Mouse (Mus musculus): ENCODE measurements around the gene Cth. TPM values are rescaled to one million over a fixed set of nuclear protein-coding genes. Genes with fewer than 3 reads are reported as not detected.

Gene Cth
- polyA plus RNA-seq (2012; ENCODE audit: insufficient read depth, insufficient read length, low replicate concordance, missing spikeins), result not detected in 2 replicates

GRCm38 (mm10) chr3:157924692-157925328 is at the start of gene Cth:
Gene Cth (minus strand): TSS chr3:157925077.
- TF ChIP-seq CTCF (IDR thresholded peaks at IDR 0.05; ENCODE audit: insufficient read depth, low read depth, low read length) (no peak), POLR2A (IDR thresholded peaks at IDR 0.05; ENCODE audit: insufficient read depth, low read depth, low read length) (0 out of 2 replicates have a peak, but pooled peaks have one; percentile 19)
- under 1% methylated on average over 30 of the region's 30 CpGs for WGBS

GRCm38 (mm10) chr3:157973236-157973635 is 48.4 kb upstream of the Cth start:
- Histone ChIP-seq H3K4me3 (ENCODE audit: insufficient read depth, low read depth, low read length) (no peak overlapping the region), H3K4me1 (ENCODE audit: control insufficient read depth, insufficient read depth, low read length) (no peaks in the 10 kb centered on the region), H3K27ac (ENCODE audit: insufficient read depth, low read depth, low read length) (no peak overlapping the region)
- 99% methylated on average over 2 of the region's 2 CpGs for WGBS
- no peak for TF ChIP-seq POLR2A (IDR thresholded peaks at IDR 0.05; ENCODE audit: insufficient read depth, low read depth, low read length)
- TF ChIP-seq CTCF (IDR thresholded peaks at IDR 0.05; ENCODE audit: insufficient read depth, low read depth, low read length), result no peak

More at GRCm38 (mm10) chr3:157924692-157925328, at the start of gene Cth:
- no peak within 1 kb of the TSS for H3K27ac ChIP-seq (ENCODE audit: insufficient read depth, low read depth, low read length)
- peak within 1 kb of the TSS; percentile 51 for H3K4me3 ChIP-seq (ENCODE audit: insufficient read depth, low read depth, low read length)
- peaks cover 6% of the 10 kb centered on the region for H3K4me1 ChIP-seq (ENCODE audit: control insufficient read depth, insufficient read depth, low read length)

DNA sequence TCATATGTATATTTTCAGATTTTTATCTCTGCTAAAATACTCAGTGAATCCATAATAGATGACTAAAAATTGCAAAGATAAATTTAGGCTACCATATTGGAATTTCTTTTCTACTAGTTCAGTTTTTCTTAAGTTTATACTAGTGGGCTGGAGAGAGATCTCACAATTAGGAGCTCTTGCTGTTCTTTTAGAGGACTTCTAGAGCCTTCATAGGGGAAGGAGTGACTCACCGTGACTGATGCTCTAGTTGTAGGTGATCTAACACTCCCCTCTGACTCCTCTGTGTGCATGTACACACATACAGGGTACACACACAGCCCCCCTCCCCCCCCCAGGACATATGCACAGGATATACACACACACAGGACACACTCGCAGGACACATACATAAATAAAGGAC is 46.3 kb upstream of the Cth start:
- no peak overlapping the region for H3K27ac ChIP-seq (ENCODE audit: insufficient read depth, low read depth, low read length)
- H3K4me3 ChIP-seq (ENCODE audit: insufficient read depth, low read depth, low read length), result no peak overlapping the region
- WGBS, result 81% methylated on average over 2 of the region's 2 CpGs
- TF ChIP-seq CTCF (IDR thresholded peaks at IDR 0.05; ENCODE audit: insufficient read depth, low read depth, low read length) (no peak), POLR2A (IDR thresholded peaks at IDR 0.05; ENCODE audit: insufficient read depth, low read depth, low read length) (no peak)
- no peaks in the 10 kb centered on the region for H3K4me1 ChIP-seq (ENCODE audit: control insufficient read depth, insufficient read depth, low read length)

GRCm38 (mm10) chr3:157957320-157957719 is 32.4 kb upstream of the Cth start:
- H3K4me1 ChIP-seq (ENCODE audit: control insufficient read depth, insufficient read depth, low read length), result no peaks in the 10 kb centered on the region
- no peak overlapping the region for H3K27ac ChIP-seq (ENCODE audit: insufficient read depth, low read depth, low read length)
- no peak overlapping the region for H3K4me3 ChIP-seq (ENCODE audit: insufficient read depth, low read depth, low read length)
- no peak for TF ChIP-seq CTCF (IDR thresholded peaks at IDR 0.05; ENCODE audit: insufficient read depth, low read depth, low read length)
- no peak for TF ChIP-seq POLR2A (IDR thresholded peaks at IDR 0.05; ENCODE audit: insufficient read depth, low read depth, low read length)

- H3K27ac ChIP-seq (ENCODE audit: insufficient read depth, low read depth, low read length), result no peak overlapping the region
- 91% methylated on average over 3 of the region's 3 CpGs for WGBS
These were observed 31.3 kb upstream of the Cth start for GRCm38 (mm10) chr3:157956201-157956600.

GRCm38 (mm10) chr3:157955466-157955865 is 30.6 kb upstream of the Cth start:
- no peak overlapping the region for H3K4me3 ChIP-seq (ENCODE audit: insufficient read depth, low read depth, low read length)
- H3K4me1 ChIP-seq (ENCODE audit: control insufficient read depth, insufficient read depth, low read length), result 0 out of 2 replicates have a peak, but pooled peaks cover 2% of the 10 kb centered on the region
- TF ChIP-seq POLR2A (IDR thresholded peaks at IDR 0.05; ENCODE audit: insufficient read depth, low read depth, low read length) (no peak), CTCF (IDR thresholded peaks at IDR 0.05; ENCODE audit: insufficient read depth, low read depth, low read length) (no peak)
- 81% methylated on average over 2 of the region's 2 CpGs for WGBS
- H3K27ac ChIP-seq (ENCODE audit: insufficient read depth, low read depth, low read length), result no peak overlapping the region

More at GRCm38 (mm10) chr3:157956201-157956600, 31.3 kb upstream of the Cth start:
- no peak for TF ChIP-seq CTCF (IDR thresholded peaks at IDR 0.05; ENCODE audit: insufficient read depth, low read depth, low read length)
- TF ChIP-seq POLR2A (IDR thresholded peaks at IDR 0.05; ENCODE audit: insufficient read depth, low read depth, low read length), result no peak
- H3K4me1 ChIP-seq (ENCODE audit: control insufficient read depth, insufficient read depth, low read length), result 0 out of 2 replicates have a peak, but pooled peaks cover 2% of the 10 kb centered on the region
- no peak overlapping the region for H3K4me3 ChIP-seq (ENCODE audit: insufficient read depth, low read depth, low read length)

GRCm38 (mm10) chr3:157952716-157953115 is 27.8 kb upstream of the Cth start:
- Histone ChIP-seq H3K4me1 (ENCODE audit: control insufficient read depth, insufficient read depth, low read length) (peaks cover 7% of the 10 kb centered on the region), H3K4me3 (ENCODE audit: insufficient read depth, low read depth, low read length) (no peak overlapping the region), H3K27ac (ENCODE audit: insufficient read depth, low read depth, low read length) (no peak overlapping the region)
- 80% methylated on average over 2 of the region's 2 CpGs for WGBS
- no peak for TF ChIP-seq POLR2A (IDR thresholded peaks at IDR 0.05; ENCODE audit: insufficient read depth, low read depth, low read length)
- no peak for TF ChIP-seq CTCF (IDR thresholded peaks at IDR 0.05; ENCODE audit: insufficient read depth, low read depth, low read length)

GRCm38 (mm10) chr3:157947383-157948280 is 22.8 kb upstream of the Cth start:
- Histone ChIP-seq H3K4me1 (ENCODE audit: control insufficient read depth, insufficient read depth, low read length) (peaks cover 7% of the 10 kb centered on the region), H3K27ac (ENCODE audit: insufficient read depth, low read depth, low read length) (peak overlapping the region; percentile 100), H3K4me3 (ENCODE audit: insufficient read depth, low read depth, low read length) (peak overlapping the region; percentile 96)
- TF ChIP-seq POLR2A (IDR thresholded peaks at IDR 0.05; ENCODE audit: insufficient read depth, low read depth, low read length) (no peak), CTCF (IDR thresholded peaks at IDR 0.05; ENCODE audit: insufficient read depth, low read depth, low read length) (no peak)
- WGBS, result under 1% methylated on average over 93 of the region's 93 CpGs
